Mouse (Mus musculus): ENCODE data around the gene Mrgpre.

GRCm38 (mm10) chr7:143776137-143776536 is 8.2 kb downstream of the Mrgpre start:
- TF ChIP-seq CTCF (IDR thresholded peaks at IDR 0.05; ENCODE audit: low read depth) (no peak), EP300 (IDR thresholded peaks at IDR 0.05; ENCODE audit: low read depth) (no peak)
